Mouse (Mus musculus): ENCODE data around the gene Ppfia4. TPM values are rescaled to one million over a fixed set of nuclear protein-coding genes. Genes with fewer than 3 reads are reported as not detected.
"Not testable (repeated sequence)": the region's sequence is repeated elsewhere in the genome, so short reads cannot be mapped to it uniquely, and the experiment has no call there.

Gene Ppfia4
- polyA plus RNA-seq, 1 experiment from 2014 or later, result 2.1 TPM

DNA sequence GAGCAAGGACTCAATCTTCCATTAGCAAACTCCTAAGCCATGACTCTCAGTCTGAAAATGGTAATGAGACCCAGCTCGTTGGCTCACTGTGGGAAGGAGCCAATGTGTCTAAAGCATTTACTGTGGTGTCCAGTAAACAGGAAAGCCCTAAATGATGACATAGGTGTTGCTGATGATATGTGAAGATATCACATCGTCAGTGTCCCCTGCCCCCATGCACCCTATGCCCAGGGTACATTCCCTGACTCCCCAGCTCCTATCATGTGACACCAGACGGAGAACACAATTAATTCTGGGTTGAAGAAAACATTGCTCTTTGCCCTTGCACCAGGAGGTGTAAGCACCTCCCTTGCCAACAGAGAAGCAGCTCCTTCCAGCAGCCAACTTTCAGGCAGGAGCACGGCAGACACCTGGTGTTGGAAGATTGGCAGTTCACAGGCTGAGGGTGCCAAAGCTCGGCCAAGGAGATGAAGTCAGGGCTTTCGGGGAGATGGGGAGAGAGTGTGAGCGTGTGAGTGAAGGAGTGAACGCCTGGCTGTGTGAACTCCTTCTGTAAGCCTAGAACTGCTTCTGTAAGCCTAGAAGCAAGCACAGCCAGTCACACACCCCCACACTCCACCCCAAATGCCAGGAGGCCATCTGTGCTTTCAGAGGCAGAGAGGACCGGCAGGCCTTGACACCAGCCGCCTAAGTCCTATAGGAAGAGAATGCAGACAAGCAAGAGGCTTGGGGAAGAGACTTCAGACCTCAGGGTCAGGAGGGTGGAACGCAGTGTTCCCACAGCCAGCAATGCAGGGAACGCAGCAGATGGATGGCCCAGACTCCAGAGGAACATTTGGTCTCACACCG is 56.9 kb downstream of the Ppfia4 start:
- H3K36me3 ChIP-seq (ENCODE audit: control insufficient read depth, insufficient read depth, low read length), result no peaks in the 10 kb centered on the region
- no peak for ATAC-seq (replicated peaks; ENCODE audit: low FRiP score)
- H3K4me2 ChIP-seq, result no peak overlapping the region
- no peak overlapping the region for H3K4me3 ChIP-seq (ENCODE audit: low read depth, low read length)
- no peak for DNase-seq (ENCODE audit: low spot score)
- WGBS, result 75% methylated on average over 13 of the region's 13 CpGs
- H3K9ac ChIP-seq (ENCODE audit: low read depth, low read length), result no peak overlapping the region
- H3K27ac ChIP-seq (ENCODE audit: low read depth, low read length), result no peak overlapping the region
- no peaks in the 10 kb centered on the region for H3K4me1 ChIP-seq (replicated peaks; ENCODE audit: control insufficient read depth, insufficient read depth, low read length)
- no peaks in the 10 kb centered on the region for H3K9me3 ChIP-seq (ENCODE audit: control insufficient read depth, low read length)
- no peaks in the 10 kb centered on the region; the same call in 1 of the 2 replicates for H3K27me3 ChIP-seq (replicated peaks; ENCODE audit: control insufficient read depth, insufficient read depth, low read length)

DNA sequence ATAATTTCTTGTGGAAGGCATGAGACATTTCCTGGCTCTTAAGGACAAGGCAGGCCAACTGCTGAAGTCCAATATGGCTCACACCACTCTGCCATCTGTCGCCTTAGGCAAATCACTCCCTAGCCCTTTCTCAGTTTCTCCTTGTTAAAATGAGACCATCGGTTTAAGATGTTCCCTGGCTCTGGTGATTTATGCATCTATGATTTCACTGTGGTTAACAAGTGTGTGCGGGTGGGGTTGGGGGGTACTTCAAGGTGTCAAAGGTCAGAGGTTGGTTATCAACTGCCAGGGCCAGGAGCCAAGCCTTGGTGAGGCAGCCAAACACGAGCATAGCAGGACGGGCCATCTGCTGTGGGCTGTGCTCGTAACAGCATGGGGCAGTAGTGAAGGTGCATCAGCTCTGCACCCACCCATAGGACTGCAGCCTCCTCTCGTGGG is 58.2 kb downstream of the Ppfia4 start:
- 73% methylated on average over 7 of the region's 7 CpGs for WGBS
- ATAC-seq (replicated peaks; ENCODE audit: low FRiP score), result no peak

DNA sequence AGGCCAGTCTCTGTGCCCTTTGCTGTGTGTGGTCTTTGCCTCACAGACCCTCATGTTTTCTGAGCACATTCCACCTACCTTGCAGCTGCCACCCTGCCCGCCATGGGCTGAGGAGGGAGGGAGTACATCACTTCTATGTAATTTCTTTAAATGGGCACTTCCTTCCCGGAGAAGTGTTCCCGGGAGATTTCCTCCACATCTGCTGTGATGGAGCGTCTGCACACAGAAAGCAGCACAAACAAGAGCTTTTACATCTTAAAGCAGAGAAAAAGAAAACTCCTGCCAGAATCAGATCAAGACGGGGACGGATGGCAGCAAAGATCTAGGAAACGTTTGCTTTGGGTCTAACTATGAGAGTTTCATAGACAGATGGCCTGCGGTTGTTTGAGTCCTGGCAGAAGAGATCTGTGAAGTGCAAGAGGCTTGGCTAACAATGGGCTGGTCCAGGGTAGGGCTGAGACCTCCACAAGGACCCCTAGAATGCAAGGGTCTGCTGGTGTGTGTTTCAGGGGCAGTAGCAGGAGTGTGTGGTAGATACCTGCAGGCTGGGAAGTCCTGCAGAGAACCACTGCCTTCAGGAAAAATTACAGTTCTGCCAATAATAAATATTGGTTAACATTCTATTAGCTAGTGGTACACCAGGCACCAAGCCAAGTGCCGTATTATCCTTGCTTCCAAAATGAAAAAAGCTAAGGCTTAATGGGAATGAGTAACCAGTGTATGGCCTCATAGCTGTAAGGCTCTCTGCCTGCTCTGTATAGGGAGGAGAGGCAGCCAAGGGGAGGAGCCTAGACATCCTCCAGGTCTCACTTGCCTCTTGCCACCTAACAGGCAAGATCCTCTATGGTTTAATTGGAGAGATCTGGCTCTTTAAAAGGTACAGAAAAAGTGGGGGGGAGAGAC is 59.0 kb downstream of the Ppfia4 start:
- WGBS, result 66% methylated on average over 9 of the region's 9 CpGs
- Histone ChIP-seq H3K4me2 (no peak overlapping the region), H3K9me3 (ENCODE audit: control insufficient read depth, low read length) (no peaks in the 10 kb centered on the region), H3K9ac (ENCODE audit: low read depth, low read length) (no peak overlapping the region), H3K36me3 (ENCODE audit: control insufficient read depth, insufficient read depth, low read length) (no peaks in the 10 kb centered on the region), H3K4me3 (ENCODE audit: low read depth, low read length) (no peak overlapping the region), H3K27ac (ENCODE audit: low read depth, low read length) (no peak overlapping the region), H3K27me3 (replicated peaks; ENCODE audit: control insufficient read depth, insufficient read depth, low read length) (no peaks in the 10 kb centered on the region; the same call in 1 of the 2 replicates), H3K4me1 (replicated peaks; ENCODE audit: control insufficient read depth, insufficient read depth, low read length) (no peaks in the 10 kb centered on the region)
- ATAC-seq (replicated peaks; ENCODE audit: low FRiP score), result no peak
- DNase-seq (ENCODE audit: low spot score), result no peak

More for the DNA sequence above, 58.2 kb downstream of the Ppfia4 start:
- H3K4me3 ChIP-seq (ENCODE audit: low read depth, low read length), result no peak overlapping the region
- no peak overlapping the region for H3K4me2 ChIP-seq
- no peaks in the 10 kb centered on the region for H3K36me3 ChIP-seq (ENCODE audit: control insufficient read depth, insufficient read depth, low read length)
- H3K4me1 ChIP-seq (replicated peaks; ENCODE audit: control insufficient read depth, insufficient read depth, low read length), result no peaks in the 10 kb centered on the region
- H3K27me3 ChIP-seq (replicated peaks; ENCODE audit: control insufficient read depth, insufficient read depth, low read length), result no peaks in the 10 kb centered on the region; the same call in 1 of the 2 replicates
- no peaks in the 10 kb centered on the region for H3K9me3 ChIP-seq (ENCODE audit: control insufficient read depth, low read length)
- no peak overlapping the region for H3K9ac ChIP-seq (ENCODE audit: low read depth, low read length)
- no peak for DNase-seq (ENCODE audit: low spot score)
- H3K27ac ChIP-seq (ENCODE audit: low read depth, low read length), result no peak overlapping the region

GRCm38 (mm10) chr1:134272754-134273250 is 59.9 kb downstream of the Ppfia4 start:
- WGBS, result 73% methylated on average over 5 of the region's 5 CpGs
- ATAC-seq (replicated peaks; ENCODE audit: low FRiP score) (no peak), DNase-seq (ENCODE audit: low spot score) (no peak)
- H3K4me1 ChIP-seq (replicated peaks; ENCODE audit: control insufficient read depth, insufficient read depth, low read length), result no peaks in the 10 kb centered on the region
- H3K4me3 ChIP-seq (ENCODE audit: low read depth, low read length), result no peak overlapping the region
- H3K27me3 ChIP-seq (replicated peaks; ENCODE audit: control insufficient read depth, insufficient read depth, low read length), result no peaks in the 10 kb centered on the region; the same call in 1 of the 2 replicates
- no peak overlapping the region for H3K4me2 ChIP-seq
- H3K9me3 ChIP-seq (ENCODE audit: control insufficient read depth, low read length), result no peaks in the 10 kb centered on the region
- no peak overlapping the region for H3K27ac ChIP-seq (ENCODE audit: low read depth, low read length)
- H3K36me3 ChIP-seq (ENCODE audit: control insufficient read depth, insufficient read depth, low read length), result no peaks in the 10 kb centered on the region
- no peak overlapping the region for H3K9ac ChIP-seq (ENCODE audit: low read depth, low read length)

DNA sequence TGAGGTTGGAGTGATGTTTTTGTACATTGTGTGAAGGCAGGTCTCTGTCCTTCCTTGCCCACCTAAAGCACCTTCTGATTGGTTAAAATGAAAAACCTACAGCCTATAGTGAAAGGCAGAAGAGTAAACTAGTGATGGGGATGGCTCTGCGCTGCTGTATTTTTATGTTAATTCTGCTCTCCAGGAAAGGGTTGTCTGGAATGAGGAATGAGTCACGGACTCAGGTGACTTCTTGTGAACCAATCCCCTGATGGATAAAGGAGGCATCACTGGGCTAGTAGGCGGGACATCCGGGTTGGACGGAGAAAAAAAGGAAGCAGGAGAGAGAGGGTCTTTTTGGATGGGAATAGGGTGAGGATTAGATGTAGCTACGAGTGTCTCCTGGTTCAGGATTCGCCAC is 62.7 kb downstream of the Ppfia4 start:
- Histone ChIP-seq H3K4me2 (no peak overlapping the region), H3K9ac (ENCODE audit: low read depth, low read length) (no peak overlapping the region), H3K4me1 (replicated peaks; ENCODE audit: control insufficient read depth, insufficient read depth, low read length) (no peaks in the 10 kb centered on the region), H3K36me3 (ENCODE audit: control insufficient read depth, insufficient read depth, low read length) (no peaks in the 10 kb centered on the region), H3K27me3 (replicated peaks; ENCODE audit: control insufficient read depth, insufficient read depth, low read length) (no peaks in the 10 kb centered on the region), H3K27ac (ENCODE audit: low read depth, low read length) (no peak overlapping the region), H3K9me3 (ENCODE audit: control insufficient read depth, low read length) (no peaks in the 10 kb centered on the region), H3K4me3 (ENCODE audit: low read depth, low read length) (no peak overlapping the region)
- DNase-seq (ENCODE audit: low spot score) (no peak), ATAC-seq (replicated peaks; ENCODE audit: low FRiP score) (no peak)
- 70% methylated on average over 7 of the region's 7 CpGs for WGBS

GRCm38 (mm10) chr1:134265797-134266196 is 66.9 kb downstream of the Ppfia4 start:
- Histone ChIP-seq H3K4me3 (ENCODE audit: low read depth, low read length) (no peak overlapping the region), H3K36me3 (ENCODE audit: control insufficient read depth, insufficient read depth, low read length) (no peaks in the 10 kb centered on the region), H3K4me1 (replicated peaks; ENCODE audit: control insufficient read depth, insufficient read depth, low read length) (no peaks in the 10 kb centered on the region), H3K27me3 (replicated peaks; ENCODE audit: control insufficient read depth, insufficient read depth, low read length) (no peaks in the 10 kb centered on the region), H3K9me3 (ENCODE audit: control insufficient read depth, low read length) (no peaks in the 10 kb centered on the region), H3K27ac (ENCODE audit: low read depth, low read length) (no peak overlapping the region), H3K9ac (ENCODE audit: low read depth, low read length) (no peak overlapping the region), H3K4me2 (no peak overlapping the region)
- ATAC-seq (replicated peaks; ENCODE audit: low FRiP score), result no peak
- WGBS, result 65% methylated on average over 2 of the region's 2 CpGs
- DNase-seq (ENCODE audit: low spot score), result no peak

DNA sequence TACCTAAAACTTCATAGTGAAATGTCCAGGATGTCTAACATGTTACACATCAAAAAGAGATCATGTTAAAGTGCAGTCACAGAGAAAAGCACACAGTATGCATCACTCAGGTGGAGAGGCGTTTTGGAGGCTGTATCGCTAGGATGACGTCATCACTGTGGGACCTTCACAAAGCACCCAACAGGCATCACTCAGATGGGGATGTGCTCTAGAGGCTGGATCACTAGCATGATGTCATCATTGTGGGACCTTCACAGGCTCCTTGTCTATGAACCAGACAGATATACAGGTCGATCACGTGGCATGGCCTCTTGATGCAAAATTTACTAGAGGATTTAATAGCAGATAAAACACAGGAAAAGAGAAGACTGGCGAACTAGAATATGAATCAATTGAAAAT is 68.4 kb downstream of the Ppfia4 start:
- no peak for ATAC-seq (replicated peaks; ENCODE audit: low FRiP score)
- no peaks in the 10 kb centered on the region for H3K9me3 ChIP-seq (ENCODE audit: control insufficient read depth, low read length)
- 85% methylated on average over 6 of the region's 6 CpGs for WGBS
- no peaks in the 10 kb centered on the region for H3K27me3 ChIP-seq (replicated peaks; ENCODE audit: control insufficient read depth, insufficient read depth, low read length)
- no peak for DNase-seq (ENCODE audit: low spot score)
- H3K4me2 ChIP-seq, result no peak overlapping the region
- H3K36me3 ChIP-seq (ENCODE audit: control insufficient read depth, insufficient read depth, low read length), result no peaks in the 10 kb centered on the region
- no peak overlapping the region for H3K9ac ChIP-seq (ENCODE audit: low read depth, low read length)
- no peak overlapping the region for H3K4me3 ChIP-seq (ENCODE audit: low read depth, low read length)
- H3K27ac ChIP-seq (ENCODE audit: low read depth, low read length), result no peak overlapping the region
- no peaks in the 10 kb centered on the region for H3K4me1 ChIP-seq (replicated peaks; ENCODE audit: control insufficient read depth, insufficient read depth, low read length)

GRCm38 (mm10) chr1:134249681-134250080 is 83.0 kb downstream of the Ppfia4 start:
- not testable (repeated sequence) for H3K4me1 ChIP-seq (replicated peaks; ENCODE audit: control insufficient read depth, insufficient read depth, low read length); H3K9me3 ChIP-seq (ENCODE audit: control insufficient read depth, low read length); H3K4me2 ChIP-seq; ATAC-seq (replicated peaks; ENCODE audit: low FRiP score); H3K36me3 ChIP-seq (ENCODE audit: control insufficient read depth, insufficient read depth, low read length); H3K9ac ChIP-seq (ENCODE audit: low read depth, low read length); DNase-seq (ENCODE audit: low spot score); H3K27ac ChIP-seq (ENCODE audit: low read depth, low read length); H3K27me3 ChIP-seq (replicated peaks; ENCODE audit: control insufficient read depth, insufficient read depth, low read length); H3K4me3 ChIP-seq (ENCODE audit: low read depth, low read length)
- WGBS, result 62% methylated on average over 1 of the region's 1 CpGs
